Mouse (Mus musculus) c-Kit-negative CD71-positive TER-119-positive erythroid progenitor cells, embryonic 14.5 days (primary cell): ENCODE data around the gene Pecam1.

Source experiments
- DNase-seq: peaks from one replicate; pipeline ENCODE4 v3.0.0-alpha.2; 2013; ENCODE audit warnings: low read depth, low spot score

Pecam1 gene

GRCm38 (mm10) chr11:106695917-106696316 lies 54.5 kb downstream of the Pecam1 start:
- no peak for DNase-seq

- no peak for DNase-seq
Measured at GRCm38 (mm10) chr11:106692890-106693289, 57.5 kb downstream of the Pecam1 start.

GRCm38 (mm10) chr11:106688375-106688774 lies 62.1 kb downstream of the Pecam1 start:
- DNase-seq = no peak

- DNase-seq = no peak
Measured at GRCm38 (mm10) chr11:106687293-106687692, 63.1 kb downstream of the Pecam1 start.

- no peak for DNase-seq
Measured at GRCm38 (mm10) chr11:106684027-106684426, 66.4 kb downstream of the Pecam1 start.

GRCm38 (mm10) chr11:106683345-106683744 lies 67.1 kb downstream of the Pecam1 start:
- DNase-seq = no peak

GRCm38 (mm10) chr11:106681138-106681537 lies 69.3 kb downstream of the Pecam1 start:
- DNase-seq = no peak

- DNase-seq = no peak
Measured at GRCm38 (mm10) chr11:106679874-106680273, 70.6 kb downstream of the Pecam1 start.

GRCm38 (mm10) chr11:106677910-106678591 lies 72.4 kb downstream of the Pecam1 start:
- no peak for DNase-seq

- no peak for DNase-seq
Measured at GRCm38 (mm10) chr11:106677331-106677730, 73.1 kb downstream of the Pecam1 start.

GRCm38 (mm10) chr11:106675875-106676274 lies 74.6 kb downstream of the Pecam1 start:
- DNase-seq = no peak

GRCm38 (mm10) chr11:106675201-106675726 lies 75.2 kb downstream of the Pecam1 start:
- DNase-seq = no peak

GRCm38 (mm10) chr11:106674612-106675153 lies 75.7 kb downstream of the Pecam1 start:
- no peak for DNase-seq

GRCm38 (mm10) chr11:106673727-106674611 lies 76.5 kb downstream of the Pecam1 start:
- no peak for DNase-seq

GRCm38 (mm10) chr11:106672919-106673505 lies 77.4 kb downstream of the Pecam1 start:
- no peak for DNase-seq

- DNase-seq = no peak
Measured at GRCm38 (mm10) chr11:106671801-106672200, 78.6 kb downstream of the Pecam1 start.

- no peak for DNase-seq
Measured at GRCm38 (mm10) chr11:106670951-106671478, 79.4 kb downstream of the Pecam1 start.

GRCm38 (mm10) chr11:106670266-106670665 lies 80.2 kb downstream of the Pecam1 start:
- DNase-seq = no peak

GRCm38 (mm10) chr11:106669873-106670173 lies 80.6 kb downstream of the Pecam1 start:
- no peak for DNase-seq

GRCm38 (mm10) chr11:106669102-106669872 lies 81.1 kb downstream of the Pecam1 start:
- DNase-seq = no peak

- no peak for DNase-seq
Measured at GRCm38 (mm10) chr11:106668336-106668735, 82.1 kb downstream of the Pecam1 start.
